Mouse (Mus musculus): ENCODE results near the gene Dppa1.

DNA sequence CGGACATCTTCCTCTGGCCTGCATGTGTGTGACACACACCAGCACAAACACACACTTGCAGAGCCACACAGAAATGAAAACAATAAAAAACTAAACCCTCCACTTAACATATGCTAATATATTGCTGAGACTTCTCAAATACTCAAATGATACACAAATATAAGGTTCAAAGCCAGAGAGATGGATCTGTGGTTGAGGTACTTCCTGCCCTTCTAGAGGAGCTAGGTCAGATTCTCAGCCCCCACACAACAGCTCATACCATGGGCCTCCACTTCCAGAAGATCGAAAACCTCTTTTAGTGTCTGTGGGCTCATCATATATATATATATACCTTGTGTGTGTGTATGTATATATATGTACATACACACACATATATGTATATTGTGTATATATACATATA, 63.1 kb downstream of the Dppa1 start:
- TF ChIP-seq POLR2A (IDR thresholded peaks at IDR 0.05; ENCODE audit: low read depth, low read length) (no peak), CTCF (IDR thresholded peaks at IDR 0.05; ENCODE audit: borderline replicate concordance, insufficient read depth, low read length) (no peak)
